Mouse (Mus musculus) midbrain, embryonic 13.5 days (tissue): ENCODE results near the gene Phgdh. TPM values are rescaled to one million over a fixed set of nuclear protein-coding genes. Genes with fewer than 3 reads are reported as not detected.

Source experiments
- ATAC-seq: fragments of 200-750 bp; cut with Nextera tagmentation; 2 replicates; pipeline ENCODE4 v1.8.0; 2017; ENCODE audit warnings: mild to moderate bottlenecking, moderate TSS enrichment, moderate library complexity
- H3K27ac ChIP-seq: fragments of 300-500 bp; sonication (generic); 2 replicates; pipeline ENCODE4 v1.5.1; 2015; ENCODE audit warnings: inconsistent platforms, mild to moderate bottlenecking, moderate library complexity
- H3K27me3 ChIP-seq: fragments of 300-500 bp; sonication (generic); 2 replicates; pipeline ENCODE4 v1.6.1; 2015; ENCODE audit warnings: mild to moderate bottlenecking, inconsistent platforms
- H3K36me3 ChIP-seq: fragments of 300-500 bp; sonication (generic); 2 replicates; pipeline ENCODE4 v1.6.1; 2015; ENCODE audit warnings: mild to moderate bottlenecking, inconsistent platforms
- H3K4me1 ChIP-seq: fragments of 300-500 bp; sonication (generic); replicated peaks from 2 replicates; pipeline ENCODE4 v1.6.1; 2015; ENCODE audit warnings: inconsistent platforms
- H3K4me2 ChIP-seq: fragments of 300-500 bp; sonication (generic); replicated peaks from 2 replicates; pipeline ENCODE4 v1.6.1; 2015; ENCODE audit warnings: moderate library complexity, mild to moderate bottlenecking, inconsistent platforms
- H3K4me3 ChIP-seq: fragments of 300-500 bp; sonication (generic); replicated peaks from 2 replicates; pipeline ENCODE4 v1.5.1; 2015; ENCODE audit warnings: mild to moderate bottlenecking, inconsistent platforms
- H3K9ac ChIP-seq: fragments of 300-500 bp; sonication (generic); replicated peaks from 2 replicates; pipeline ENCODE4 v1.6.1; 2015; ENCODE audit warnings: mild to moderate bottlenecking, inconsistent platforms
- H3K9me3 ChIP-seq: fragments of 300-500 bp; sonication (generic); 2 replicates; pipeline ENCODE4 v1.6.1; 2016; ENCODE audit warnings: mild to moderate bottlenecking, inconsistent platforms
- WGBS: fragments of 180-500 bp; shearing (Covaris S2); methylation state at CpG from one replicate; pipeline ENCODE4 v1.1.7; 2015; 5-methylcytosine and 5-hydroxymethylcytosine counted together
- polyA plus RNA-seq: library from polyadenylated mRNA; unstranded; fragments of >200 nt; fragmentation: Nextera tagmentation; extraction: Ambion mirVana; gene quantifications from 2 replicates; pipeline ENCODE4 v1.2.1, GENCODE M21; 2015

Phgdh gene
- polyA plus RNA-seq, 1 experiment from 2014 or later = 190 TPM

GRCm38 (mm10) chr3:98280933-98281678 is 58.7 kb downstream of the Phgdh start:
- no peaks in the 10 kb centered on the region for H3K27me3 ChIP-seq
- H3K9me3 ChIP-seq = no peaks in the 10 kb centered on the region
- no peak overlapping the region for H3K9ac ChIP-seq
- H3K36me3 ChIP-seq = no peaks in the 10 kb centered on the region
- peak; percentile 83 for ATAC-seq
- H3K27ac ChIP-seq = no peak overlapping the region
- WGBS = 45% methylated on average over 12 of the region's 12 CpGs
- H3K4me1 ChIP-seq = no peaks in the 10 kb centered on the region
- H3K4me3 ChIP-seq = no peak overlapping the region
- no peak overlapping the region for H3K4me2 ChIP-seq

GRCm38 (mm10) chr3:98280204-98280932 is 59.4 kb downstream of the Phgdh start, which contains the start of gene Hmgcs2:
Hmgcs2 (plus strand) TSS chr3:98280435.
- Histone ChIP-seq H3K4me3 (no peak within 1 kb of the TSS), H3K9ac (no peak within 1 kb of the TSS), H3K4me2 (no peak within 1 kb of the TSS), H3K9me3 (no peaks in the 10 kb centered on the region), H3K4me1 (no peaks in the 10 kb centered on the region), H3K36me3 (no peaks in the 10 kb centered on the region), H3K27me3 (no peaks in the 10 kb centered on the region), H3K27ac (no peak within 1 kb of the TSS)
- ATAC-seq = peak; percentile 67
- 65% methylated on average over 14 of the region's 14 CpGs for WGBS

- Histone ChIP-seq H3K27ac (no peak overlapping the region), H3K4me3 (no peak overlapping the region), H3K36me3 (no peaks in the 10 kb centered on the region), H3K4me1 (no peaks in the 10 kb centered on the region), H3K9ac (no peak overlapping the region), H3K9me3 (no peaks in the 10 kb centered on the region), H3K4me2 (no peak overlapping the region), H3K27me3 (no peaks in the 10 kb centered on the region)
- no peak for ATAC-seq
- 83% methylated on average over 4 of the region's 4 CpGs for WGBS
Observed at GRCm38 (mm10) chr3:98279682-98280081, 60.1 kb downstream of the Phgdh start.

GRCm38 (mm10) chr3:98273623-98274398 is 66.0 kb downstream of the Phgdh start:
- H3K4me1 ChIP-seq = peaks cover 4% of the 10 kb centered on the region; the same call in 1 of the 2 replicates
- ATAC-seq = peak; percentile 58
- WGBS = 51% methylated on average over 11 of the region's 11 CpGs

DNA sequence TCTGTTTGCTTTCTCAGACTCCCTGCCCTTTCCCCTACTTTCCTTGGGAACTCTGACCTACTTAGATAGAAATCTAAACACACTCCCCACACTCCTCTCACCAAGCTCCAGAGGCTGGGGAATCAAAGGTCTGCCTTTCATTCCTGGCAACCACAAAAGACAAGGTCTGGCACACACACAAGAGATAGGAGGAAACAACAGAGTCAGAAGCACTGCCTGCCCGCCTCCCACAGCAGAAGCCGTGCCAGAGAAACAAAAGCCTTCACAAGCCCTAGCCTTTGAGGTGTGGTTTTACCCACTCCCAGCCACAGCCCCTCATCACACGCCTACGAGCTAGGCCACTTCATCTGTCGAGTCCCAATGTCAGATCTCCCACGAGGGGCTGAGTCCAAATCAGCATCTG is 72.5 kb downstream of the Phgdh start:
- no peaks in the 10 kb centered on the region for H3K9me3 ChIP-seq
- H3K36me3 ChIP-seq = no peaks in the 10 kb centered on the region
- H3K27ac ChIP-seq = 0 out of 2 replicates have a peak overlapping the region, but pooled peaks have one; percentile 7
- H3K27me3 ChIP-seq = no peaks in the 10 kb centered on the region
- peak; percentile 79; the same call in 1 of the 2 replicates for ATAC-seq
- H3K9ac ChIP-seq = no peak overlapping the region
- WGBS = 7% methylated on average over 6 of the region's 6 CpGs
- no peak overlapping the region for H3K4me3 ChIP-seq
- no peak overlapping the region for H3K4me2 ChIP-seq
- peaks cover 11% of the 10 kb centered on the region for H3K4me1 ChIP-seq

More at GRCm38 (mm10) chr3:98273623-98274398, 66.0 kb downstream of the Phgdh start:
- H3K9ac ChIP-seq = no peak overlapping the region
- no peak overlapping the region for H3K27ac ChIP-seq
- no peaks in the 10 kb centered on the region for H3K27me3 ChIP-seq
- no peaks in the 10 kb centered on the region for H3K36me3 ChIP-seq
- no peaks in the 10 kb centered on the region for H3K9me3 ChIP-seq
- no peak overlapping the region for H3K4me3 ChIP-seq
- H3K4me2 ChIP-seq = no peak overlapping the region

Other genes starting within 250 kb of the Phgdh start
- gene Adam30, start 179.4 kb downstream of the Phgdh start, polyA plus RNA-seq = not detected in 2 replicates
- gene Reg4, start 117.8 kb downstream of the Phgdh start, polyA plus RNA-seq = not detected in 2 replicates
- gene Hmgcs2, start 59.6 kb downstream of the Phgdh start, polyA plus RNA-seq = 8.1 and 9.6 TPM in 2 replicates
- gene Zfp697, start 42.5 kb upstream of the Phgdh start, polyA plus RNA-seq = 15.4 and 15.7 TPM in 2 replicates
- gene Gm4450, start 117.1 kb upstream of the Phgdh start, polyA plus RNA-seq = 0.26 TPM in 1 of 2 replicates, not detected in the other
- gene Hsd3b4, start 170.5 kb upstream of the Phgdh start, polyA plus RNA-seq = not detected in 2 replicates
- not detected in 2 replicates for gene Gm10681, start 248.8 kb upstream of the Phgdh start, polyA plus RNA-seq